Mouse (Mus musculus) G1E-ER4 (cell line): ENCODE measurements around the gene Mettl15. TPM values are rescaled to one million over a fixed set of nuclear protein-coding genes. Genes with fewer than 3 reads are reported as not detected.

Source experiments
- GATA1 ChIP-seq: IDR thresholded peaks from one replicate; pipeline ENCODE4 v1.8.0; 2012; ENCODE audit warnings: low read length, inconsistent platforms
- polyA plus RNA-seq: library from polyadenylated mRNA; stranded (reverse); fragments of >175 nt; gene quantifications from 2 replicates; pipeline ENCODE4 v1.2.3, GENCODE M21; 2012

The Mettl15 gene
- polyA plus RNA-seq, 1 experiment = 1.4 TPM

GRCm38 (mm10) chr2:109221470-109221869 lies 59.1 kb downstream of the Mettl15 start:
- no peak for TF ChIP-seq GATA1

- TF ChIP-seq GATA1 = no peak
These were observed 72.5 kb downstream of the Mettl15 start for GRCm38 (mm10) chr2:109208032-109208431.

DNA sequence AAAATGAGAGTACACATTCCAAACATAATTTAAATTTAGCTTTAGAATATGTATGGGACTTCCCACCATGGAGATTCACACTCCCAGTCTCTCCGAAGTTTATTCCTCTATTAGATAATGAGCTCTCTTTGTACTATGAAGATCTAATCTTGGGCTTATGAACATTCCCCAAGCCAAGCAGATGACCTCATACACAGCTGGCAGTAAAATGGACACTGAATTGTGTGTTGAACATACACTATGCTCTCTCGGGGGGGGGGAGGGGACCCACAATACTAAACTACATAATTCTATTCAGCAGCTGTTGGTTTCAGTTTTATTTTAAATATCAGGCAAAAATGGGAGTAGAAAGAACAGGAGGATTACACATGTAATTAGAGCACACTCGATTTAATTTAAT lies 97.6 kb downstream of the Mettl15 start:
- TF ChIP-seq GATA1 = no peak

DNA sequence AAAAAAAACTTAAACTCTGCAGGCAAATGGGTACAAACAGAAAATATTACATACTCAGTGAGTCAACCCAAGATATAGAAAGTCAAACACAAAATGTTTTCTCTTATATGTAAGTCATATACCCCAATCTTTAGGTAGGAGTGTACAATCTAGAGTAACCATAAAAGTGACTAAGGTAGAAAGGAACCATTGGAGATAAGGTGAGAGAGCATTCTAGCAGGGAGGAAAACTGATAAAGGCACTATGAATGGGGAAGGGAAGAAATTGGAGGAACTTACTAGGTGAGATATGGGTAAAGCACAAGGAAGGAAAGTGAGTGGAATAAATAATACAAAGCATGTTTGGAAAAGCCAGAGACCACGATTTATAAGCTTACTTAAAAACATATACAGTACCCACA lies 122.0 kb downstream of the Mettl15 start:
- no peak for TF ChIP-seq GATA1

- TF ChIP-seq GATA1 = no peak
These were observed 124.4 kb downstream of the Mettl15 start for GRCm38 (mm10) chr2:109156131-109156530.

GRCm38 (mm10) chr2:109153402-109154050 lies 127.0 kb downstream of the Mettl15 start:
- TF ChIP-seq GATA1 = no peak

GRCm38 (mm10) chr2:109147292-109147691 lies 133.3 kb downstream of the Mettl15 start:
- no peak for TF ChIP-seq GATA1

DNA sequence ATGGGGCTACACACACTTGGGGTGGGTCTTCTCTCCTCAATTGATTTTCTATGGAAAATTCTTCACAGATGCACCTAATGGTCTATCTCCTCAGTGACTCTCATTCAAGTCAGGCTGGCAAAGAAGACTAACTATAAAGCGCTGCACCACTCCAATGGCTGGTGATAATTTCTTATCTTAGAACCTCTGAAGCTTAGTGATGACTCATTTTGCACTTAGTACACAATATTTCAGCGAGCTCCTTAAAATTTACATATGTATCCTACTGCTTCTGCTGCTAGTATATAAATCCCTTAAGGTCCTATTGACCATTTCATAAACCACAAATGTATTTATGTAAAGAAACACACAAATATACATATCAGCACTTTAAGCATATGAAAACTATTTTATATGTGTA lies 136.1 kb downstream of the Mettl15 start:
- TF ChIP-seq GATA1 = no peak

DNA sequence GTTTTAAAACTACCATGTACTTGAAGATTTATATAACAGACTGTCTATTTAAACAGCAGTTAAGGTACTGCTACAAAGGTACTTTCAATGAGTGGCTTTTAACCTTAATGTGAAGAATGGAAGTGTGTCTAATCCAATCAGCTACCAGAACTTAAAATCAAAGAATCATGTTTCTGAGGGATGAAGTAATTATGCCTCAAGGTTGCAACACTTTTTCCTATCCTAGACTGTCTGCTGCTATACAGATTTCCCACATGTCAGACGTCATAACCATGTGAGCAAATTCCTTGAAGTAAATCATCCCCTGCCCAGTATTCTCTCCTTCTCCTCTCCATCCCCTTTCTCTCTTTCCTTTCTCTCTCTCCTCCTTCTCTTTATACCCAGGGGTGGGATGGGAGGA lies 140.2 kb downstream of the Mettl15 start:
- no peak for TF ChIP-seq GATA1

DNA sequence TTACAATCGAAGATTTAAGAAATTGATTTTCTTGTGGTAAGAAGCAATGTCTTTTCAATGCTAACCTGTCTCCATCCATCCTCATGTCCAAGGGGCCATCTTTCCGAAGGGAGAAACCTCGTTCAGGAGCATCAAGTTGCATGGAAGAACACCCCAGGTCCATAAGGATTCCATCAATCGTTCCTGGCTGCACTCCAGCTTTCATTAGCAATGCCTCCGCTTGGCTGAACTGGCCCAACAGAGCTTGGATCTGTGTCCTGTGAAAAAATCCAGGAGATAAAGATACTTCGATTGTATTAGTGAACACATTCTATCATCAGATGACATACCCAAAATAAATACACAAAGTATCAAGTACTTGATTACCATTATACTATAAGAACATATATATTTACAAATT lies 143.3 kb downstream of the Mettl15 start:
- no peak for TF ChIP-seq GATA1

GRCm38 (mm10) chr2:109130718-109131117 lies 149.8 kb downstream of the Mettl15 start:
- TF ChIP-seq GATA1 = no peak

DNA sequence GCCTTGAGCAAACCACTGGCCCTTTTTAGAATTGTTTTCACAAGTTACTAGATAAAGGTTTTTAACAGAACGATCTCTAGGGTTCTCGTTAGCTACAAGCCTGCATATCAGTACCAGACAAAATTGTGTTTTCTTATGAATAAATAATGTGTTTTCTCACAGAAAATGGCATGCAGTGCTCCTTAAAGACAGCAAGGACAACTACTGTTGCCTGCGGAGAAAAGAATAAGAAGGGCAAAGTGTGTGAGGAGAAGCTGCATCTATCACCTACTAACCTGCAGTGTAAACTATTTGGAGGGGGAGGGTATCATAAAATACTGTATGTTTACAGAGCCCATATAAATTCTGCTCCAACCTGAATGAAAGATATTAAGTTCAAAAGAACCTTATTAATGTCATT lies 150.6 kb downstream of the Mettl15 start:
- TF ChIP-seq GATA1 = no peak

DNA sequence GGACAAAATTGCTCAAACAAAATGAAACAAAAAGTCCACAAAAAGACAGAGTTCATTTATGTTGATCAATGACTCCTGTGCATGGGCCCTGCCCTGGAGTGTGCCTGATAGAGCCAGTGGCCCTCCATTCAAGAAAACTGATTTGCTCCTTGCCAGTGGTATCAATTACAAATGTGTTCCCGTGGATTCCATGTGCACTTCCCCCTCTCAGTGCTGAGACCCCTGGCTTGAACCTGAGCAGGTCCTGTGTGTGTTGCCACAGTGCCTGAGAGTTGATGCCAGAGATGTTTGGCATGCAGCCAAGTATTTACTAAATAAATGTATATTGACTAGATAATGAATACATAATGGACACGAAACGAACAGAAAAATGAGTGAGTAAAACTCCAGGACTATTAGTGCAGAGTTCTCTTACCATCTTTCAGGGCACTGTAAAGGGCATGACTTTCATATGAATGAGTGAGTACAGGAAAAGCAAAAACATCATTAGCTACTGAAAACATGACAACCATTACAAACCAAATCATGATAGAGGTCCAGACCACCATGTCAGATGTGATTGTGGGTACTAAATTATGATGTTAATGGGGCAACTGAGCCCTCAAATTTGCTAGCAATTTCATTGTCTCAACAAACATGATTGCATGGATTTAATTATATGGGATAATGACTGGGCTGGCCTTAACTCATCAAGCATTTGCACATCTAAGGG lies 174.6 kb downstream of the Mettl15 start:
- no peak for TF ChIP-seq GATA1

DNA sequence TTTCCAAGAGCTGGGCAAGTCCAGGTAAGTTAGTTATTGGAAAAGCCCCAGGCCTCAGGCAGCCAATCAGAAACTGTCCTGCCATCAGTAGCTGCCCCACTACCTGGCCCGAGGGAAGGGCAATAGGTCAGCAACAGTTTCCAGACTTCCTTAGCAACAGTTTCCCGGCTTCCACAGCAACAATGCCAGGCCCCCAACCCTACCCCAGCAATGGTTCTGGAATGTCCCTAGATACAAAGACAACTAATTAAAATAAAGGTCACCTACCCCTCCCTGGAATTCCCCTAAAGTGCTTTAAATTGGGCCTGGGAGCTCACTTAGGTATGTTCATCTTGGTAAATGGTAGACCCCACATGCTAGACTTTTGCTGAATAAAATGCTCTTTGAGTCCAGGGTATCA lies 230.9 kb downstream of the Mettl15 start:
- TF ChIP-seq GATA1 = no peak

Other genes starting within 250 kb of the Mettl15 start
- 1.0 and 1.3 TPM in 2 replicates for gene Kif18a, start within 50 bp of the Mettl15 start, polyA plus RNA-seq